Mouse (Mus musculus) mesoderm, embryonic 11.5 days (tissue): ENCODE results near the gene Mmd.

Experiments used
- DNase-seq: peaks from one replicate; pipeline ENCODE4 v3.0.0-alpha.2; 2012; ENCODE audit warnings: low read depth, low spot score

Mmd gene

DNA sequence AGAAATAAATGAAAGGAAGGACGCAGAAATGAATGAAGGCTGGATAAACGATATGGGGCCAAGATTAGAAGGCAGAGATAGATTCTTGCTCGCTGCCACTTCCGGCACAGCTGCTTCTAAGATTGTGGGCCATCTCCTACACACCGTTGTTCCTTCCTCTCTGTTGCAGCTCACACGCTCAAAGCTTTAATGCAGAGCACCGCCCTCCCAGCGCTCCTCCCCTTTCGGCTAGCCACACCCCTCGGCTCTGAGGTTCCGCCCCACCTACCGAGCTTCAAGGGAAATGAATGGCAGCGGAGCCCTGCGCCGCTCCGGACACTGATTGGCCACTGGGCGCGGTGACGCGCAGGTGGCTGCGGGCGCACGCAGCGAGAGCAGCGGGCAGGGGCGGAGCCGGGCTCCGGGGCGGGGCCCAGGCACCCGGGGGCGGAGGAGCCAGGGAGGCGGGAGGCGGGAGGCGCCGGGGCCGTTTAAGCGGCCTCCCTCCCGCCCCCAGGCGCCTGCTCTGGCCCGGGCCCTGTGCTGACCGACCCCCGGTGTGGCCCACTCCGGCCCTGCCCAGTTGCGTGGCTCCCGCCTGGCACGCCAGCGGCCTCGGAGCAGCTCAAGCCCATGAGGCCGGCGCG, at the start of gene Mmd:
Gene Mmd (plus strand): TSS at position 432 of the 626 bp plus-strand sequence.
- peak; percentile 99 for DNase-seq

DNA sequence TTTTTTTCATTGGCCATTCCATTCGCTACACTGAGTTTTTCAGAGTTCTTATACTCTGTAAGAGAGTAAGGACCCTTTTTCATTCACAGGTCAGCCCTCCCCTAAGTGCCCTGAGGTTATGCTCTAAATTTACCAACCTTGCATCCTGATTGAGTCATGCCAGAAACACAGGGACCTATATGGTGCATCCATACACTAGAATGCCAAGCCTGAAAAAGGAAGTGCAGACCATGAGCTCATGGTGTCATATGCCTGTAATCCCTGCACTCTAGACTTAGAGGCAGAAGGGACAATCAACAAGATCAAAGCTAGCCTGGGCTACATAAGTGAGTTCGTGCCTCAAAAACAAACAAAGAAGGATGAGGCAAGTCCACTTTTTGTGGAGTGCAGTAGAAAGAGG, 48.4 kb upstream of the Mmd start:
- no peak for DNase-seq

DNA sequence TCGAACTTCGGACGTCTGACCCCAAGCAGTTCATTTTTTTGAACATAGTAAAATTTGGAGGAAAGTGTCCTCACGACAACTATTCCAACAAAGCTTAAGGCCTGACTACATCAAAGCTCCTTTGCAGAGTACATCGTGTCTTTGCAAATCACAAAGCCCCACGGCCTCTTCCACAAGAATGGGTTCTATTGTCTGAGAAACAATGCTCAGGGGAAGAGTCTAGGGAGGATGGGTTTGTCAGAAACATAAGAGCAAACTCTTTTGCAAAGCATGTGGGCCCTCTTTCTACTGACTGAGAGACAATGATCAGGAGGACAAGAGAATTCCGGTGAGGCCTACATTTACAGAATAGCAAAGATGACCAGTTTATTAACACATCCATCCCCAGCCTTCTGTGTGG, 35.0 kb upstream of the Mmd start:
- no peak for DNase-seq

DNA sequence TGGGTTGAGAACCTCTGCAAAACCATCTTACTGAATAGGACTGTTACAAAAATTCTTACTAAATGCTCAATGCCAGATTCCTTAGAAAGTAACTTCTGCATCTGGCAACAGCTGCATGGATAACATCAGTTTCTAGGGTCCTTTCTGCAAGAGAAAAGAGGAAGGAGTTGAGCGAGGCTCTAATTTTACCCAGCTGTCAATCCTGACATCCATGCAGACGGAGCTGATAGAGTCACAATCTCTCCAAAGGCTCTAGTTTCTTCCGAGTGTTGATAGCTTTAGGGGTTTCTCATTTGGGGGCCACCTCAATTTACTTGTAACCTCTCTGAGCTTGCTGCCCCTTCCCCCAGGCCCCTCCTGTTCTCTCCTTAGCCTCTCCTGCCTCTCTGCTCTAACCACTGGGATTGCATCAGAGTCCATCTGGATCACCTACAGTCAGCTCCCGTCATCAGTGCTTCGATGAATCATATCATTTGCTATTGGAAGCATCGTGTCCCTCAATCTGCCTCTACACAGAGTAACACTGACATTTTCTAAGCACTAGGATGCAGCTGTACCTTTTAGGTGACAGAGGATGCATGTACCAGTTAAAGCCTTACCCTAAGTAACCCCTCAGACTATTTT, 29.1 kb upstream of the Mmd start:
- no peak for DNase-seq

DNA sequence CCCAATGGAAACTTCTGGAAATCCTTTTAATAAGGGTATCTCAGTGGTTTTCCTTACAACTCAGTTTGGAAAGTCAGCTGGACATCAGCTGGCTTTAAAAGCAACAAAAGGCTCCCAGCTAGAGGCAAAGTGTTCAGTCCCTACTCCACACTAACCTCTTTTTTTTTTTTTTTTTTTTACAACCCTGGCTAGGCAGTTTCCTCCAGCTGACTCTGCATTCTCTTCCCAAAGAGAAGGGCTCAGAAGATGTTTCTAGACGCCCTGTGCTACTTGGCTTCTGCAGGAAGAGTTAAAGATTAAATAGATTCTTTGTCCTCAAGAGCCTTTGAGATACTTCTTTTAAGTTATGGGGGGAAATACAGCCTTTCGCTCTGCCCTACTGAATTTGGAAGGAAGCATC, 28.5 kb upstream of the Mmd start:
- DNase-seq: no peak

DNA sequence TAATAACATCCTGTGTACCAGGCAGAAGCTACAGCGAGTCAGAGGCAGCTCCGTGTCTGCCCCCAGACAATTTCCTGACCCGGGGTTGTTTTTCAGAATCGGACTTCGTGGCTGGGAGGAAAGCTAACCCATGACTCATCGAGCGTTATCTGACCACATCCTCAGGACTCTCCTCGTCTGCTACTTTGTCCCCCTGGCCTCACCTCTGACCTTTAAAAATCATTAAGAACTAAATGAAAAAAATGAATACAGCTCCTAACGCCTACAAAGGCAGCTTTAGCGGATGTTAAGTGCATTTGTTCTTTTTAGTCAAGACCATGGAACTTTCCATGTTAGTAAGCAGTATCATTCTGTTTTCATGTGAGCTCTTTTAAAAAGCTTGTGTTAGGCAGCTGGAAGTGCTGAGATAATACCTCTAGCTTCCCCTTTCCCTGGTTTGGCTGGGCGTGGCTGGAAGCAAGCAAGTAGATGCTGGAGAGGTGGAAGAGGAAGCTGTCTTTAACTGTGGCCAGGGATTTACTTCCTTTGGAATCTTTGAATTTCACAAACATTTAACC, 24.3 kb upstream of the Mmd start:
- no peak for DNase-seq

DNA sequence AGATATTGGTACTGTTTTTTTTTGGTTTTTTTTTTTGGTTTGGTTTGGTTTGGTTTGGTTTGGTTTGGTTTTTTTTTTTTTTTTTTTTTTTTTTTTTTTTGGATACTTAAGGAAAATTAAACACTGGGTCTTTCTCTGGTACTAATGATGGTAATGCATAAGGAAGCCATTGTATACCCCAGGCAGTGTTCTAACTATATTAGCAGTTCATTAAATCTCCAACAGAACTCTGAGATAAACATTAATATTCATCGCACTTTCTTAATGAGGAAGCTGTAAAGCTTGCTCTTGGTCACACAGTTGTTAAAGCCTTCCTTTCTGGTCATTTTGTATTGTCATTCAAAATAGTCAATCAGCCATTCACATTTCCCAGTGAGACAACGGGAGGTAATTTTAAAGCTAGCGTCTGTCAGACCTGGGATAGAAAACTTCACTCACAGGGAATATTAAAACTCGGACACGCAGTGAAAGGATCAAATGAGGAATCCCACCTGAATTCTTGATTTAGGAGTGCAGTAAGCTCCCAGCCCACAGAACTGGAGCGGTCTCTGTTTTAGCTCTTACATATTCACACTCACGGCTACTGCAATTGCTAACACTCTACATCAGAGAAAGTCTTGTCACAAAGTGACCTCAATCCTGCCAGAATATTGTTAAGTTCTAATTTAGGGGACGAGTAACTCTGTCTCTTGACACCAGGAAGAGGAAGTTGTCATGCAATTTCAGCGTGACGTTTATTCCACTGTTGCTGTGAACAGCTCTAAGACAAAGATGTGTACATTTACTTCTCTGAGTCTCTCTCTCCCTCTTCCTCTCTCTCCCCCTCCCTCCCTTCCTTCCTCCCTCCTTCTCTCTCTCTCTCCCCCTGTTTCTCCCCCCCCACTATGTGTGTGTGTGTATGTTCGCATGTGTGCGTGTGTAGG, 22.0 kb upstream of the Mmd start:
- no peak for DNase-seq

DNA sequence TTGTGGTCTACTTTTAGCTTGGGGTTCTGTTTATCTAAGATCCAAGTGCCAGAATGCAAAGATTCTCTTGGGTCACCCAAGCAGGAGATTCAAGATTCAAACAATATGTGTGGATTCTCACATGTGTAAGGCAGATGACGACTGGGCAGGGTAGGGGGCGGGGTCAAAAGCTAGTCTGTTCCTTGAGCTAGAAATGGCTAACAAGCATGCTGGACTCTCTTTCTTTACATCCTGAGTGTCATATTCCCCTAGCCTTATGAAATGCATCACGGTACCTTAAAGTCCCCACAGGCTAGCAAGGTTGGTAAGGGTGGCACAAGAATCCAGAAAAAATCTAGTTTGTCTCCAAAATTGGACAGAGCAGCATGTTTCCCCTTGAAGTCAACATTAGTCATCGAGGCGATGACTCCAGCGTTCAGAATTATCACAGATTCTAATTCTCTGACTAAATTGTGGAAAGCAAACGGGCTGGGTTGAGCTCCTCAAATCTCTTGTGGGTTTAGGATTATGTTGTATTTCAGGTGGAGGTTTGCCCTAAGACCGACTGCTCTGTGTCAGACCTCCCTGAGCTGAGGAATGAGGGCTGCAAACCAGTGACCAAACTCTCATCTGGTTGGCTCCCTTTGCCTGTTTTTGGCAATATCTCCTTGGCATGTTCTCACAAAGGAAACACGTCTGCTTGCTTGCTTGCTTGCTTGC, 20.9 kb upstream of the Mmd start:
- no peak for DNase-seq

DNA sequence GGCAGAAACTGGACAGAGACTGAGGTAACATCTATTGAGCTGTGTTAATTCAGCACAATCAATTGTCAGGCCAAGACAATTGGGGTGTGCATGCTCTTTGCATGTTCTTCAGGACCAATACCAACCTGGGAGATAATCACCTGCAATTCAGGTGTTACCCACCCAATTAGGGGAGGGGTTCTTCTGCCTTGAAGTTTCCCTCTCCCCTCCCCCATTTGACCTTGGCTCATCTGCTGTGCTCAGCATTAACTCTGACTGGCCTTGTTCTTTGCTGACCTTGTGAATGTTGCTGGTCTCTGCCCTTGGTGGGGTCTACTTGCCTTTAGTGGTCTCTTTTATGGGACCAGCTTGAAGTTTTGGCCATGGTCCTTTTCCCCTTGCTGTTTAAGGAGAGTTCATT, 19.5 kb upstream of the Mmd start:
- no peak for DNase-seq

DNA sequence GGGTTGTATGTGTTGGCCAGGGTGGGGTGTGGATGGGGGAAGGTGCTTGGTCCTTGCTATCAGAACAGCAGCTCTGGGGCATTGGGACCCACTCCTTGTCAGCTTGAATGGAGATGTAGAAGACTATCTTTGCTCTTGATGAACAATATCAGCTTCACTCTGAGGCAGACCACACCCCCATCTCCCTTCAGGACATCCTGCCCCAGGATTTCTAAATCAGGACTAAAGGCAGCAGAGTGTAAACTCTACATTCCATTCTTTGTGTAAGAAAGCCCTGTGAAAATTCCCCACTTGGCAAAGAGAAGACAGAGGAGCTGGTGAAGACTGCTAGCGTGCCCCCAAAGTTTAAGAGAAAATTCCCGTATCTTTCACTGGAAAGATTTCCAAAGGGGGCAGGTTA, 18.6 kb upstream of the Mmd start:
- DNase-seq: no peak

DNA sequence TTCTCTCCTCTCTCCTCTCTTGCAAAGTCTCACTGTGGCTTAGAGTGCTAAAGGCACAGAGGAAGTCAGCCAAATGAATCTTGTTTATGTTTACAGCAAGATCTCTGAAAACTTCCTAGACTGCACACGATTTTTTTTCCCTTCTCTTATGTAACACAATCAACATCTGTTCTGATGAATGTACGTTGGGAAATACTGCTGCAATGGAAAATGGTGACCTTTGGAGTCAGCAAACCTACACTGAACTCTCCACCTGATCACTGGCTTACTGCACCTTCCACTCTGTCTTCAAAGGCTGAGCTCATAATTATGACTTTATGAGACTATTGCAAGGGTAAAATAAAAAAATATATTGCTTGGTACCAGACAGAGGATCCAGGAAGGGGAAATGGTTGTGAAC, 17.6 kb upstream of the Mmd start:
- DNase-seq: no peak

DNA sequence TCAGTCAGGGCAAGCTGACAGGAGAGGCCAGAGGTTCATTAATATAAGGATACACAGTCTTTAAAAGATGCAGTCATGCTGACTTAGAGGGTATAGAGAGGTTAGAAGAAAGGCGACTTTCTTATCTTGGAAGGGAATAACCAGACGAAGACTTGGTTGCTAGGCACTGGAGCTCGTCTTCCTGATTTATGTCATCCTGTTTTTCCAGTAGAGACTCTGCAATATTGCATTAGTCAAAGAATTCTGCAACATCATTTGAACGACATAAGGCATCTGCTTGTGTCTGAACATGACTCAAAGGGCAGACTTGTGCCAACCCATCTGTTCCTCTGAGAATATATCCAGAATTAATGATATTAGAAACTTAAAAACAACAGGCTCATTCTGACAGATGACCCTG, 16.6 kb upstream of the Mmd start:
- peak; percentile 19 for DNase-seq

DNA sequence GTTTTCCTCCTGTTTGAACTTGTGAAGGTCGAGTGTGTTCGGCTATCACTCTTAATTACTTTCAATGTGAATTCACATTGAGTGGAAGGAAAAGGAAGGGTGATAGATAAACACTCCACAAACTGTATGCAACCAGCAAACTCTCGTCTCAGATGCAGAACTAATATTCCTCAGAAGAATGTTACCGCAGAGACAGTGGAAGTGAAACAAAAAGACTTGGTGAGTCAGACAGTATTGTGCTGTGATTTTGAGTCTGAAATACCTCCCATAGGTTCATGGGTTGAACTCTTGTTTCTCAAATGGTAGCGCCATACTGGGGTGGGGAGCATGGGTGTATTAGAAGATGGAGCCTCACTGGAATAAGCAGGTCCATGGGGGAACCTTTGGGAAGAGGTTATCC, 14.0 kb upstream of the Mmd start:
- DNase-seq: no peak

DNA sequence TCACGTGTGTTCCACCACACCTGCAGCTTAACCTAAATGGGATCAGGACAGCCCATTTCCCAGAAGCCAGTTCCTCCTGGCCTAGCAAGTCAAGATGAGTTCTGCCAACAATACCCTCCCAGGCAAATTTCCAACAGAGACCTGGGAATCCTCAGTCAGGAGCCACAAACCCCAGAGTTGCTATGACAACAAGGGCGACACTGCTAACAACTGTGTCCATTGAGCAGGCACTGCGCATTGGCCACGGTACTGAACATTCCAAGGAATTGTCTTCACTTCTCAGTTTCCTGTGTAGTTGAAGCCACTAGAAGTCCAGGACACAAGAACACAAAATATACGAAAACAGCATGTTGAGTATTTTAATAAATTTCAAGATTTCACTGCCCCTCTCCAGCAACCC, 11.6 kb upstream of the Mmd start:
- DNase-seq: peak; percentile 43

DNA sequence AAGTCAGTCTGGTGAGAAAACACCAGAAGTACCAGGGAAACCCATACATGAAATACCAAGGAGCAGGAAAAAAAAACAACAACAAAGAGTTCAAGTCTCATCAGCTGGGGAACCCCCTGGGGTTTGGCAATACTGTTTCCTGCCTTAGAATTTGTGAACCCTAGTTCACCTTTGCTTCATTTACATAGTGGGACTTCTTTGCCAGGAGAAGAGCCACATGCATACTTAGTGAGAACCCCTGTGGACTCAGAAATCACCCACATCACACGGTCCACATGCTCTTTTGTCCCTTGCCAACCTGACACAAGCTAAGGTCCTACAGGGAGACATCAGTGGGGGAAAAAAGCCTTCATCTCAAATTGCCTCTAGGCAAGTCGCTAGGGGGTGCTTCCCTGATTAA, 10.6 kb upstream of the Mmd start:
- no peak for DNase-seq

DNA sequence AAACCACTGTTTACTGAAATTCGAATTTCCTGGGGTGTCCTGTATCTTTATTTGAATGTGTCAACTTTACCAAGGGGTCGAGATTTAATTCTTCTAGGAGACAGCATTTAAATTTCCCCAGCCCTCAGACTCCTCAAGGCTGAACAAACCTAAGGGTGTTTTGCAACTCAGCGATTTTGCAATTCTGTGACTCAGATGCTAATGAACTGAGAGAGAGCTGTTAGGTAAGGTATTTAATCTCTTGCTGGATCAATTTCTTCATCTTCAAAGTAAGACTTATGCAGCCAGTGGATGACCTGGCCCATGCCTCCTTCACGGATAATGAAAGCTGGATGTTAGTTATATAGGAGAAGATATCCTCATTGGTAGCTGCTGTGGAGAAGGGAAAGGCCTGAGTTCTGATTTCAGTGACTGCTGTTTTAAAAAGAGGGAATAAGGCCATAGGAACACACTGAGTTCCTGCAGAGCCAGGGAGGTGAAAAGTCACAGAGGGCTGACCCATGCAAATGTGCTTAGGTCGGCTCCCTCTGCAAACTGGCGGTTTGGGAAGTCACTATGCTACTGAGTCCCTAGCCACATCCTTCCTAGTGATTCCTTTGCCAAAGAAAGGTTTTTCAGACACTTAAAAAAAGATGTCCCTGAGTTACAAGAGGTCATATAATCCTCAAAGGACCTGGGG, 8.5 kb upstream of the Mmd start:
- no peak for DNase-seq

DNA sequence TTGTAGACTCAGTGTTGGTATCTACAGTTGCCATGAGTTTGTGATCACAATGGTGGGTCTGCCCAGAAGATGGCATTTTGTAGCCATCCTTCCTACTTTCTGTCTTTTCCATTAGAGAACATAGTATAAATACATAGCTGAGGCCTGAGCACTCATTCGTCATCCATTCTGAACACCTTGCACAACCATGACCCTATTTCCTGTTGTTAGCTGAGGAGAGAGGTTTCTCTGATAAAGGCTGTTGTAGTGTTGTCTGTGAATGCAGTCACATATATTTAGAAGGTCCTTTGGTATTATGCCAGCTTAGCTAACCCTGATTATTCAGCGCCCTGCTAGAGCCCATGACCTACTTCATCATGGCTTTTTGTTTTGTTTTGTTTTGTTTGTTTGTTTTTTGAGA, 7.4 kb upstream of the Mmd start:
- DNase-seq: no peak

DNA sequence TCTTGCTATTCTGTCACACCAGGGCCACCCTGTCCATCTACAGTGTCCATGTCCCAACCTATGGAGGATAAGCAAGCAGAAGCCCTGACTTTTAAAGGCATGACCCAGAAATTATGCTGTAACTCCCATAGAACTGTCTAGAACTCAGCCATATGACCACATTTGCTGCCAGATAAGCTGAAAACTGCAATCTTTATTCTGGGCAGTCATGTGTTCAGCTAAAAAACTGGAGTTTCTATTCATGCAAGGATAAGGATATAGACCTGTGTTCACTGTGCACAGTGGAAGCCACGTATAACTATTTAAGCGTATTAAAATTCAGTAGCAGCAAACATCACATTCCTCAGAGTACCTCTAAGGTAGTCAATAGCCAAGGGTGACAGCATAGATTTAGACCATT, 6.0 kb upstream of the Mmd start:
- DNase-seq: no peak

DNA sequence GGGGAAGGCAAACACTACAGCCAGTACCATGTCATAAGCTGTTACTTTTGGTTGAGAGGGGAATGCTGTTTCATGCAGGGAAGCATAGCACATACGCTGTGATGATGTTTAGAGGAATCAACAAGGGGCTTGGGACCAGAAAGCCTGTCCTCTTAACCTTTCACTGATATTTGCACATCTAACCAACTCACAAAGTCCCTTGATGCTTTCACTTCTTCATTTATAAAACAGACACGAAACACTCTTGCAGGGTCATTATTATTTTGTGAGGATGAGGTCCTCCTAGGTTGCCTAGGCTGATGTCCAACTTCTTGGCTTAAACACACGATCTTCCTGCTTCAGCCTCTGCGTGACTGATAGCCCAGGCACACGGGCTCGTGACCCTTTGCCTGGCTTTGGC, 3.6 kb upstream of the Mmd start:
- no peak for DNase-seq

DNA sequence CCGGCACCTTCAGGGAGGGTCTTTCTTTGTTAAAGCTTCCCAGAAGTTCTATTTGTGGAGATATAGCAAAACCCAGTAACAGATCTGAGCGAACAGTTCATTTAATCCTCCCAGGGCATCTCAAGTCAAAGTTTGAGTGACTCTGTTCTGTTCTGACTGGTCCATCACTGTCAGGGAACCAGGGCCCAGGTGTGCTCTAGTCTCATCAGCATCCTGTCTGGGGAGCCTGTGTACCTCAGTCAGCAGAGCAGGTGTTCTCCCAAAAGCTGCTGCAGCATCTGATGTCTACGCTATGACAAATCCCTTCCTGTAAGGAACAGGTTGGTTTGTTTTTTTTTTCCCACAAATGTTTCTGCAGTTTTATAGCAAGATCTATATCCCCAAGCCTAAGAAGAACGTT, 2.6 kb upstream of the Mmd start:
- DNase-seq: no peak

DNA sequence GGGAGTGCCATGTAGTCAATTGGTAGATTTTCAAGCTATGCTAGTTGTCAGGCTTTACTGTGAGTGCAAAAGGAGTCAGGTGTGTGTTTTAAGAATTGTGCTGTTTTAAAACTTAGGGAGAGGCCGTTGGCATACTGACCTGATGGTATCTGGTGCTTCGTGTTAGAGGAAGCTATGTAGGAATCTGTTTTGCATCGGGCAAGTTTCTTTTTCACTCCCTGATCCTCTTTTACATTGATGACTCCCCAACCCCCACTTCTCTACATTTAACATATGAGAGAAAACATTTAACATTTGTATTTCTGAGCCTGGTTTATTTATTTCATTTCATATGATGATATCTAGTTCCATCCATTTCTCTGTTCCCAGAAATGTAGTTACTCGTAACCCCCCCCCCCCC, 1.5 kb upstream of the Mmd start:
- no peak for DNase-seq
